Mouse (Mus musculus): Measurements from ENCODE around the gene Lmbr1. TPM values are rescaled to one million over a fixed set of nuclear protein-coding genes. Genes with fewer than 3 reads are reported as not detected.

Lmbr1 gene
- polyA plus RNA-seq, 1 experiment: 15.8 TPM

DNA sequence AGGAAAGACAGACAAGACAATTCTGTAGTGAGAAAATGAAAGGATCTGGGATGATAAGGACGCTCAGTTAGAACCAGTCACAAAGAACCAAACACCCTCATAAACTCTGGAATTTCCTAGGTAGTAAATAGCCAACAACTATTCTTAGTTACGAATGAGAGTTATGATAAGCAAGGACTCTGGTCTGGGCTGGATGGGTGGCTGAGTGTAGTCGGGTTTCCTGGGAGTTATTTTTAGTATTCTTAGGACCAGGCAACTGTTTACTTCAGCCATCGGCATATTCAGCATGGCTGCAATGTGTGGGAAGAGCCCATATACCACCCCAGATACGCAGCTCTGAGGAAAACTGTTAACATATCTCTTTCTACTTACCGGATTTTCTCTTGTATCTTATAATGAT lies 14.7 kb downstream of the Lmbr1 start:
- TF ChIP-seq CTCF (IDR thresholded peaks at IDR 0.05; ENCODE audit: borderline replicate concordance, extremely low read depth, insufficient read depth, insufficient read length) (no peak), POLR2A (IDR thresholded peaks at IDR 0.05; ENCODE audit: borderline replicate concordance, extremely low read depth, insufficient read depth, insufficient read length, poor library complexity, severe bottlenecking) (no peak)
- no peak for DNase-seq (ENCODE audit: low read depth)

DNA sequence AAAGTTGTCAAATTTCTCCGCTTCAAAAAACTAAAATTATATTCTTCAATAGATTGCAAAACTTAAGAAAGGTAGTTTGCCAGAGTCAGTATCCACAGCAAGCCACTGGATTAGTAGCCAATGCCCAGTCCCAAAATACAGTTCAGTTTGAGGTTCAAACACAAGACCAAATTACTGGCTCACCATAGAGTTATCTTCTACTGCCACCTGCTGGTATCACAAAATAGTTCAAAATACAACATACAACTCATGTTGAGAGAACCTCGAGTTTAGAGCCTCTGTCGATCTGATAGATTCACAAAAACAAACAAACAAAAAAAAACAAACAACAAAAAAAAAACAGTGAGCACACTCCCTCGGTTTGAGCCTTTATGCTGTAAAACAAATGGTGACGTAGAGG lies 42.4 kb downstream of the Lmbr1 start:
- peak; percentile 64 for DNase-seq (ENCODE audit: low read depth)
- no peak for TF ChIP-seq POLR2A (IDR thresholded peaks at IDR 0.05; ENCODE audit: borderline replicate concordance, extremely low read depth, insufficient read depth, insufficient read length, poor library complexity, severe bottlenecking)
- peak; percentile 13; the same call in 1 of the 2 replicates for TF ChIP-seq CTCF (IDR thresholded peaks at IDR 0.05; ENCODE audit: borderline replicate concordance, extremely low read depth, insufficient read depth, insufficient read length)

DNA sequence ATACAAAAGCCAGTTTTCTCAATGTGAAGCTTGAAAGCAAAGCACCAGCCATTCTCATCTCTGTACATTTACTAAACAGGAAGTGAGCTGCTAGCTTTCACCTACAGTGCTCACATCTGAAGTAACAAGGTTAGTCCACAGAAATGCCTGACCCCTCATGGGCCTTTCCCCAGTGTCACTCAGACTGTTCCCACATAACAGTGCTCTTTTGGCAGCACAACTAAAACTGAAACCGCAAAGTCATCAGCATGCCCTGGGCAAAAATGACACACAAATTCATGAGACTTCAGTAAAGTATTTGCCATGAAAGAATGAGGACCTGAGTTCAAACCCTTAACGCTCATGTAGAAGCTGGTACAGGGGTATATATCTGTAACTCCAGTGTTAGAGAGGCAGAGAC lies 55.7 kb downstream of the Lmbr1 start:
- no peak for DNase-seq (ENCODE audit: low read depth)
- no peak for TF ChIP-seq POLR2A (IDR thresholded peaks at IDR 0.05; ENCODE audit: borderline replicate concordance, extremely low read depth, insufficient read depth, insufficient read length, poor library complexity, severe bottlenecking)
- no peak for TF ChIP-seq CTCF (IDR thresholded peaks at IDR 0.05; ENCODE audit: borderline replicate concordance, extremely low read depth, insufficient read depth, insufficient read length)

DNA sequence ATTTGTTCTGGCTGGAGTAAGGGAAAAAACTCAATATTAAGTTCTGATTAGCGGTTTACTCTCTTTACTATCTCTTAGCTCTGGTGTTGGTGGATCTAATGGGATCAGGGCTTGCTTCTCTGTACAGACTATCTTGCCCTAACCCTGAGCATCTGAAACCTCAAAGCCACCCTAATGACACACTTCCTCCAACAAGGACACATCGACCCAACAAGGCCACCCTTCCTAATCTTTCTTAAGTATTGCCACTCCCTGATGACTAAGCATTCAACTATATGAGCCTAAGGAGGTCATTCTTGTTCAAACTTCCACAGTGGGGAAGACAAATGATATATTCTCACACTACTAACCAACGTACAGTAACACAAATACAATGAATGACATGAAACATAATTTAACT lies 69.0 kb downstream of the Lmbr1 start:
- TF ChIP-seq CTCF (IDR thresholded peaks at IDR 0.05; ENCODE audit: borderline replicate concordance, extremely low read depth, insufficient read depth, insufficient read length) (no peak), POLR2A (IDR thresholded peaks at IDR 0.05; ENCODE audit: borderline replicate concordance, extremely low read depth, insufficient read depth, insufficient read length, poor library complexity, severe bottlenecking) (no peak)
- DNase-seq (ENCODE audit: low read depth): no peak

DNA sequence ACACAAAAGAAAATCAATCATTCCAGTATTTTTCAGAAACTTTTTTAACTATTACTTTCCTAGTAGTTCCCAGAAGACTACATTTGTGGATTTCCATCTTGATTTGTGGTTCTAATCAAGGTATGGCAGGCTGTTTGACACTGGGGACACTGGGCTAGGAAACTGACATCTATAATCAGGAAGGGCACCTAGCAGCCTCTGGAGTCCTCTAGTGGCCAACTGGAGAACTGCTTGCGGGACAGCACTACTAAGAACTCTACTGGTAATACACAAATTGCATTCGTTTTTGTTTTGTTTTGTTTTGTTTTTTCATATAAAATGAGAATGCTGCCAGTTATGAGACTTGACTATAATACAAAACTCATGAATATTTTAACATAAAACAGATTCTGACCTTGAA lies 85.0 kb downstream of the Lmbr1 start:
- DNase-seq (ENCODE audit: low read depth): peak; percentile 75
- TF ChIP-seq POLR2A (IDR thresholded peaks at IDR 0.05; ENCODE audit: borderline replicate concordance, extremely low read depth, insufficient read depth, insufficient read length, poor library complexity, severe bottlenecking) (no peak), CTCF (IDR thresholded peaks at IDR 0.05; ENCODE audit: borderline replicate concordance, extremely low read depth, insufficient read depth, insufficient read length) (peak; percentile 86; the same call in 1 of the 2 replicates)

DNA sequence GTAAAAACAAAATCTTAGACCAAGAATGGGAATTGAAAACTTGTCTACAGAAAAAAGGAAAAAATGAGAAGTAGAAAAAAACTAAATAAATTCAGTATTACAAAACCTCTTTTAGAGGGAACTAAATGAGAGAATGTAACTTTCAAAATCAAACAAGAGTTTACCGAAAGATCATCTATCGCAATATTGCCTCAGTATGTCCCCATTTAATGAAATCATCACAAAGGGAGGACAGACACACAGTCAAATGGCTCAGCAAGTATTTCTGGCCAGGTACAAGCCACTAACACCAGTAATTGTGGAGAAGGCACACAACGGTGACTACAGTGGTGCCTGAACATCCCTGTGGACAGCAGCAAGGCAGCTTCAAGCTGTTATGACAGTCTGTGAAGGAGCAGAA lies 88.1 kb downstream of the Lmbr1 start:
- TF ChIP-seq POLR2A (IDR thresholded peaks at IDR 0.05; ENCODE audit: borderline replicate concordance, extremely low read depth, insufficient read depth, insufficient read length, poor library complexity, severe bottlenecking) (no peak), CTCF (IDR thresholded peaks at IDR 0.05; ENCODE audit: borderline replicate concordance, extremely low read depth, insufficient read depth, insufficient read length) (no peak)

DNA sequence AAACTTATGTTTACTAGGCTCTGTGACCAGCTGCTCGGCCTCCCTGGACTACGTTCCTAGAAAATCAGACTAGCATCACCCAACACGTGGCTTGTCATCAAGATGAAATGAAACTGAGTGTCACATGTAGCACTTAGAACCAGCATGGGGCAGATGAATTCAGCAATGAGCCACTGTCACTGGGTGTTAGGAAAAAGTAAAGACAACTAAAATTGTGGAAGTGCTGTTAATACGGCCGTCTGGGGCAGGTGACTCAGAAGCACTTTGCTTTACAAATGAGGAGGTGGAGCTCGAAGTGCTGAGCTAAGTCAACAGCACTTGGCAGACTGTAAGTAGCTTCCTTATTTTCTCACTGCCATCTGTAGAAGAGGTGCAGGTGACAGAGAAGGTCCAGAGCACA lies 88.5 kb downstream of the Lmbr1 start:
- no peak for TF ChIP-seq CTCF (IDR thresholded peaks at IDR 0.05; ENCODE audit: borderline replicate concordance, extremely low read depth, insufficient read depth, insufficient read length)
- TF ChIP-seq POLR2A (IDR thresholded peaks at IDR 0.05; ENCODE audit: borderline replicate concordance, extremely low read depth, insufficient read depth, insufficient read length, poor library complexity, severe bottlenecking): no peak
- no peak for DNase-seq (ENCODE audit: low read depth)

More for the DNA sequence above, 88.1 kb downstream of the Lmbr1 start:
- no peak for DNase-seq (ENCODE audit: low read depth)

DNA sequence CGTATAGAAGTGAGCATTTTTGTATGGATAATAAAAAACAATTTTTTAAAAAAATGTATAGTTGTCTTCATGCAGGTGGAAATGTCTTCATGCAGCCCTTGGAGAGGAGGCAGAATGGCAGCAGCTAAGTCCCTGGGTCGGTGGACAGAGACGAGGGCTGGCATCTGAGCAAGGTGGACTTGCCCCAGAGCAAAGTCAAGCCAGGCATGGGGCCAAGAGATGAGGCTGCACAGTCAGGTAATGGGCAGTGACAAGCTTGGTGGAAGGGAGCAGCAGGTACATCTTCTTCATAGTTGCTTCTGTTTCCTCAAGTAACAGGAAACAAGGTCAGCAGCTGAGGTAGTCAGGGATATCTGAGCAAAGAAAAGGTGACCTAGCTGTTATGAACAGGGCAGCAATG lies 97.1 kb downstream of the Lmbr1 start:
- DNase-seq (ENCODE audit: low read depth): no peak
- no peak for TF ChIP-seq POLR2A (IDR thresholded peaks at IDR 0.05; ENCODE audit: borderline replicate concordance, extremely low read depth, insufficient read depth, insufficient read length, poor library complexity, severe bottlenecking)
- no peak for TF ChIP-seq CTCF (IDR thresholded peaks at IDR 0.05; ENCODE audit: borderline replicate concordance, extremely low read depth, insufficient read depth, insufficient read length)

DNA sequence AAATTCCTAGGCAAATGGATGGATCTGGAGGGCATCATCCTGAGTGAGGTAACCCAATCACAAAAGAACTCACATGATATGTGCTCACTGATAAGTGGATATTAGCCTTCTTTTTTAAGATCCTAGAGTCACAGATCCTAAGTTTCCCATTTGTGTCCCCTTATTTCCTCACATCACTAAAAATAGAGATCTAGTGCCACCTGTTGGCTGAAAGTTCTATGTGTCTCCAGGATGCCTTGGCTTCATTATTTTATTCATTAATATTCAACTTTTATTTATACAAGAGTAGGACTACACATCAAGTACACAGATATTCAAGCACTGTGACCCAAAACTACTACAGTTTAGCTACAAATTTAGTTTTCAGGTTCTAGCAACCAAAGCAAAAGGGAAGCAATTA lies 103.4 kb downstream of the Lmbr1 start:
- peak; percentile 34 for DNase-seq (ENCODE audit: low read depth)
- no peak for TF ChIP-seq POLR2A (IDR thresholded peaks at IDR 0.05; ENCODE audit: borderline replicate concordance, extremely low read depth, insufficient read depth, insufficient read length, poor library complexity, severe bottlenecking)
- TF ChIP-seq CTCF (IDR thresholded peaks at IDR 0.05; ENCODE audit: borderline replicate concordance, extremely low read depth, insufficient read depth, insufficient read length): peak; percentile 5; the same call in 1 of the 2 replicates

DNA sequence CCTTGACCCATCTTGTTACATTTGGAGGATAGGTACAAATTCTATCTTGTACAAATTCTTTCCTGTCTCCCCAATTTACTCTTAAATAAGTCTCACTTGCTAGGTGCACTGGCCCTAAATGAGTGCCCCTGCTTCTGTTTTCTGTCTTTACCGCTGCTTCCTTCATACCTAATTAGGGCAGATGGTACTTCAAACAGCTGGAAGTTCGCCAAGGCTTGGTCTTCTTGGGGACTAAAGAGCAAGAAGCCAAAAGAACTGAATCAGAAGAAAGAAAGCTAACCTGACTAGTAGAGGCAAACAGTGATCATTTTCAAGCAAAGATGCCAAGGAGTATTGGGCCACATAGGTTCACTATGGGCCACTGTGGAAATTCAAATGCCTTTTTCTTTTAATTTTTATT lies 104.8 kb downstream of the Lmbr1 start:
- peak; percentile 22 for DNase-seq (ENCODE audit: low read depth)
- no peak for TF ChIP-seq CTCF (IDR thresholded peaks at IDR 0.05; ENCODE audit: borderline replicate concordance, extremely low read depth, insufficient read depth, insufficient read length)
- no peak for TF ChIP-seq POLR2A (IDR thresholded peaks at IDR 0.05; ENCODE audit: borderline replicate concordance, extremely low read depth, insufficient read depth, insufficient read length, poor library complexity, severe bottlenecking)

DNA sequence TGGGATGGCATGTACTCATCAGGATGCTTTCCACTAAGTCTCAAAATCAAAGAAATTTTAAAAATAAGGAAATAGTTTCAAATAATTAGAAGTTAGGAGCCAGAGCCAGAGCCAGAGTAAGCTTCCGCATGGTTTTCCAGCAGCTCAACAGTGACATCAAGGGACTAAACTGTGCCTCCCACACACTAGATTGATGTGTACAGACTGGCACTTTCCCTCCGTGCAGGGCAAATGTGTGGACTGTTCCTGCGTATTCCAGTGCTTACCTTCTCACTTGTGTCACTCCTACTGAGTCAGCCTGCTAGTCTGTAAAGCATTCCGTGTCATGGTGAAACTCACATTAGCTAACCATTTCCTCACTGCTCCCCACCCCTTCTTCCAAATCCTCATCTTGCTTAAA lies 107.3 kb downstream of the Lmbr1 start:
- DNase-seq (ENCODE audit: low read depth): peak; percentile 41

DNA sequence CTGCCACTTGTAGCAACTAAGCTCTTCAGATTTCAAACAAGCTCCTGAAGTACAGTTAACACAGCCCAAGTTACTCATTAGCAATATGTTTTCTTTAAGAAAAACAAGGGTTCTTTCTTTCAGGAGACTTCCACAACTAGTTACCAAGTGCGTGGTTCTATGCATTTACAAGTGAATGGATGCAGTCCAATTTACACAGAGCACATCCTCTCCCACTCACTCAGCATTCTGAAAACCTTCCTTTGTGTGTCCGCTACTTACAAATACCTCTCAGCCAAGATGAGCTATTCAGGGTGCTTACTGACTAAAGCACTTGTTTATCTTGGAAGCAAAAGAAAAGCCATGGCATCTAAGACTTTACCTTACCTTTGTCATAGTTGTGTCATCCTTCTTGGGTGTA lies 124.3 kb downstream of the Lmbr1 start:
- DNase-seq (ENCODE audit: low read depth): peak; percentile 77
- no peak for TF ChIP-seq CTCF (IDR thresholded peaks at IDR 0.05; ENCODE audit: borderline replicate concordance, extremely low read depth, insufficient read depth, insufficient read length)
- TF ChIP-seq POLR2A (IDR thresholded peaks at IDR 0.05; ENCODE audit: borderline replicate concordance, extremely low read depth, insufficient read depth, insufficient read length, poor library complexity, severe bottlenecking): no peak

More for the DNA sequence above, 107.3 kb downstream of the Lmbr1 start:
- TF ChIP-seq POLR2A (IDR thresholded peaks at IDR 0.05; ENCODE audit: borderline replicate concordance, extremely low read depth, insufficient read depth, insufficient read length, poor library complexity, severe bottlenecking): no peak
- TF ChIP-seq CTCF (IDR thresholded peaks at IDR 0.05; ENCODE audit: borderline replicate concordance, extremely low read depth, insufficient read depth, insufficient read length): peak; percentile 32; the same call in 1 of the 2 replicates

All from brain, embryonic 14.5 days (tissue).